Mouse (Mus musculus) heart, embryonic 13.5 days (tissue): Measurements from ENCODE around the gene Fgfr2. TPM values are rescaled to one million over a fixed set of nuclear protein-coding genes. Genes with fewer than 3 reads are reported as not detected.

ENCODE experiments used
- ATAC-seq: fragments of 200-750 bp; cut with Nextera tagmentation; 2 replicates; pipeline ENCODE4 v1.8.0; 2017; ENCODE audit warnings: moderate TSS enrichment; ENCODE audit not compliant: insufficient number of reproducible peaks, low FRiP score, low TSS enrichment; ENCODE audit errors: extremely low read depth
- H3K27ac ChIP-seq: fragments of 300-500 bp; sonication (generic); replicated peaks from 2 replicates; pipeline ENCODE4 v1.5.1; 2015; ENCODE audit warnings: moderate library complexity, mild to moderate bottlenecking, inconsistent platforms
- H3K27me3 ChIP-seq: fragments of 300-500 bp; sonication (generic); replicated peaks from 2 replicates; pipeline ENCODE4 v1.6.1; 2015; ENCODE audit warnings: mild to moderate bottlenecking, inconsistent platforms
- H3K36me3 ChIP-seq: fragments of 300-500 bp; sonication (generic); 2 replicates; pipeline ENCODE4 v1.6.1; 2015; ENCODE audit warnings: mild to moderate bottlenecking, inconsistent platforms
- H3K4me1 ChIP-seq: fragments of 300-500 bp; sonication (generic); 2 replicates; pipeline ENCODE4 v1.6.1; 2015; ENCODE audit warnings: inconsistent platforms
- H3K4me2 ChIP-seq: fragments of 300-500 bp; sonication (generic); 2 replicates; pipeline ENCODE4 v1.6.1; 2015; ENCODE audit warnings: inconsistent platforms, mild to moderate bottlenecking, moderate library complexity
- H3K4me3 ChIP-seq: fragments of 300-500 bp; sonication (generic); 2 replicates; pipeline ENCODE4 v1.5.1; 2015; ENCODE audit warnings: moderate library complexity, mild to moderate bottlenecking, inconsistent platforms
- H3K9ac ChIP-seq: fragments of 300-500 bp; sonication (generic); 2 replicates; pipeline ENCODE4 v1.6.1; 2015; ENCODE audit warnings: inconsistent platforms, mild to moderate bottlenecking, moderate library complexity
- H3K9me3 ChIP-seq: fragments of 300-500 bp; sonication (generic); 2 replicates; pipeline ENCODE4 v1.6.1; 2016; ENCODE audit warnings: inconsistent platforms
- WGBS: fragments of 180-500 bp; shearing (Covaris S2); methylation state at CpG from one replicate; pipeline ENCODE4 v1.1.7; 2015; ENCODE audit warnings: mixed read lengths; 5-methylcytosine and 5-hydroxymethylcytosine counted together
- polyA plus RNA-seq: library from polyadenylated mRNA; unstranded; fragments of >200 nt; fragmentation: Nextera tagmentation; extraction: Ambion mirVana; gene quantifications from 2 replicates; pipeline ENCODE4 v1.2.1, GENCODE M21; 2015

Gene Fgfr2
- polyA plus RNA-seq, 1 experiment from 2014 or later = 22.5 TPM

DNA sequence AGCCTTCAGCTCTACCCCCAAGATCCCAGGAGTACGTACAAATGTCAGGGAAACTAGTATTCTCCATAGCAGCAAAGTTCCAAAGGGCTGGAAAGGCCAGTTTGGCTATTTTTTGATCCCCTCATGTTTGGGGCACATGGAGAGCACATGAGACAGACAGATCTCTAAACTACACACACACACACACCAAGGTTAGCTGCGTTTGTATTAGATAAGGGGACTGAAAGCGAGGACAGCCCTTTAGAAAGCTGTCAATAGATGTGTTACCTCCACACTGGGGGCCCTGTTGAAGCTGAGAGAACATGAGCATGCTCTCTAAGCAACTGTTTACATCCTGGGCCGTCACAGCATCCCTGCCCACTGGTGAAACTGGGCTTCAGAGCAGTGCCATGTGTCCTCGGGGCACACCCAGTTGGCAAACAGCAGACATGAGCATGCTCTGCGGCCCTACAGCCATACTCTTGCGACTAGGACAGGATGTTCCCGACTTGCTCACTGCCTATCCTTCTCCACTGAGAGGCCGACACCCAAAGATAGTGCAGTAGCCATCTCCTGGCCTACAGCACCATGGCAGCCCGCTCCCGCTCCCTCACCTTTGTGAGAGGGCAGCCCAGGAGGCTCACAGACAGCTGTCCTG, 356.8 kb downstream of the Fgfr2 start:
- Histone ChIP-seq H3K4me3 (no peak overlapping the region), H3K9me3 (no peaks in the 10 kb centered on the region), H3K27me3 (no peaks in the 10 kb centered on the region), H3K4me2 (no peak overlapping the region), H3K9ac (no peak overlapping the region; the same call in 1 of the 2 replicates), H3K4me1 (peaks cover 30% of the 10 kb centered on the region), H3K36me3 (peaks cover 29% of the 10 kb centered on the region), H3K27ac (peak overlapping the region; percentile 41)
- ATAC-seq = no peak
- 60% methylated on average over 11 of the region's 11 CpGs for WGBS

DNA sequence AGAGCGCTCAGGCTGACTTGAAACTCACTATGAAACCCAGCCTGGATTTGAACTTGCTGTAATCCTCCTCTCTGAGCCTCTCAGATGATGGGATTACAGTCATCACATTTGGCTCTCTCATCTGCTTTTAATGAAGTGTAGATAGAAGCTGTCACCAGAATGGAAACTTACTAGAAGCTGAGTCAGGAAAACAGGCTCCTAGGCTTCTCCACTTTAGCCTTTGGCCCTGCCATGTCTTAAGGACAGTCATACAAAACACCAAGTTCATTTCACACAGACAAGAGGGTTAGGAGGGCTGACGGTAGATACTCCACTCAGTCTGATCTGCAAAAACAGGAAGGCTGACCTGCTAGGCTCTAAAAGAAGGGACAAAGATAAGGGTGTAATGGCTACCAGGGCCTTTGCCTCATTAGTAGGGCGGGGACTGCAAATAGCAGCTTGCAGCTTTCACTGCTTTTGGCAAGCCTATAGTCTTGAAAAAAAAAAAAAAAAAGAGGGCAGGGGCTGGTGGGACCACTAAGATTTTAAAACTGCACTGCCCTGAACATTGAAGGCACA, 357.4 kb downstream of the Fgfr2 start:
- Histone ChIP-seq H3K4me1 (peaks cover 30% of the 10 kb centered on the region), H3K36me3 (peaks cover 25% of the 10 kb centered on the region), H3K9me3 (no peaks in the 10 kb centered on the region), H3K27me3 (no peaks in the 10 kb centered on the region), H3K27ac (peak overlapping the region; percentile 41), H3K4me2 (no peak overlapping the region), H3K9ac (no peak overlapping the region), H3K4me3 (no peak overlapping the region)
- ATAC-seq = no peak
- WGBS = 57% methylated on average over 3 of the region's 3 CpGs

DNA sequence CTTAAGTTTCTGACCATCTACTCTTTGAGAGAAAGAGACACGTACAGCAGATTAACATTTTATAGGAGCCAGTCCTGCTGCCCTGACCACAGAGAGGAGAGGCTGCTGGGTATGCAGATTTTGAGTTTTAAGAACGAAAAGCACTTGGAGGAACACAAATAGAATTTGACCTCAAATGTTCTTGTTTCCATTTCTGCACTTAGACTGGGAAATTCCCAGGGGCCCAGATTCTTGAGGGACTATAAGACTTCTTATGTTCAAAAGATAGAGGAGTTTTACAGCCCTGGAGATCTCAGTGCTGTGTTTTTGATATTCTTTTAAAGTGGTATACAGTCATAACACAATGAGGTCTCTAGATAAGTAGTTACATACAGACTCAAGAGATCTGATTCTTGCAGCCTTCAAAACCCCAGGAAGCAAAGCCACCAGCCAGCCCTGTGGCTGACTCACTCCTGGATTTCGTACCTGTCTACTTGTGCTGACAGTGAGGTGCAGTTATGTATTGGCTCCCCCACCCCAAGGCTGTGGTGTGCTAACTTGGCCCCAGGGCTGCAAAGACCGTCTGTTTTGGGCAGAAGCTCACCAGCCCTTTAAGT, 358.2 kb downstream of the Fgfr2 start:
- no peaks in the 10 kb centered on the region for H3K27me3 ChIP-seq
- peaks cover 21% of the 10 kb centered on the region for H3K36me3 ChIP-seq
- ATAC-seq = no peak
- no peaks in the 10 kb centered on the region for H3K9me3 ChIP-seq
- no peak overlapping the region for H3K9ac ChIP-seq
- H3K4me1 ChIP-seq = peaks cover 30% of the 10 kb centered on the region
- H3K4me3 ChIP-seq = no peak overlapping the region
- H3K27ac ChIP-seq = no peak overlapping the region
- H3K4me2 ChIP-seq = no peak overlapping the region
- WGBS = 71% methylated on average over 4 of the region's 4 CpGs

DNA sequence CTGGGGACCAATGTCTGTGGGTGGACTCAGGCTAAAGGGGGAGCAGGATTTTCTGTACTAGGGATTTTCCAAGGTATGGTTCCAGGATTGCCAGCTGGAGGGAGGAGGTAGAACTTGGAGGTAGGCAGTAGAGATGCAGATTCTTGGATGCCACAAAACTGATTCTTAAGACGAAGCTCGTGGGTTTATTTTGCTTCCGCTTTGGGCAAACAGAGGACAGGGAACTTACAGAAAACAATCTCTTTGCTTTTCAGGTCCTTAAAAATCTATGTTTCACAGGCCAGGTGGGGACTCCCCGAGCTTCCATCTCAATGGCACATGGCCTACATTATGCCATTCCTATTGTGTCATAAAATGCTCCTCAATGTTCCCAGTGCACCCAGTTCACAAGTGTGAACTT, 358.8 kb downstream of the Fgfr2 start:
- H3K4me3 ChIP-seq = no peak overlapping the region
- no peak overlapping the region for H3K27ac ChIP-seq
- H3K4me1 ChIP-seq = peaks cover 30% of the 10 kb centered on the region
- H3K27me3 ChIP-seq = no peaks in the 10 kb centered on the region
- no peak overlapping the region for H3K9ac ChIP-seq
- no peaks in the 10 kb centered on the region for H3K9me3 ChIP-seq
- H3K36me3 ChIP-seq = peaks cover 28% of the 10 kb centered on the region
- no peak overlapping the region for H3K4me2 ChIP-seq
- WGBS = 85% methylated on average over 4 of the region's 4 CpGs
- no peak for ATAC-seq

DNA sequence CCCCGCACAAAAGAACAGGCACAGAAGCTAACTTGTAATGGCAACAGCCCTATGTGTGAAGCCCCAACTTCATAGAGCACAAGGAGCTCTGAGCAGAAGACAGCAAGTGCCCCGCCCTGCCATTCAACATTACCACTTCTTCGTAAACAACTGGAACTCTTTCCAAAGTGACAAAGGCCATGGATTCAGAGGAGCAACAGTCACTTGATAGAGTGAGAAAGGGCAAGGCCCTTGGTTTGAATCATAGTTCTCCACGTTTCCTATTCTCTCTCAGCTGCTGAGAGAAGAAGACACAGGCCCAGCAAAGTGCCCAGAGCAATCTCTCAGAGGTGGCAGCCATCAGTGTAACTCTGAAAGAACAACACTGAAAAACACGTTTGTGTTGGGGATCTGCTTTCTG, 359.2 kb downstream of the Fgfr2 start:
- H3K4me2 ChIP-seq = no peak overlapping the region
- no peak for ATAC-seq
- no peaks in the 10 kb centered on the region for H3K27me3 ChIP-seq
- peaks cover 32% of the 10 kb centered on the region for H3K36me3 ChIP-seq
- no peak overlapping the region for H3K27ac ChIP-seq
- 84% methylated on average over 5 of the region's 5 CpGs for WGBS
- no peaks in the 10 kb centered on the region for H3K9me3 ChIP-seq
- peaks cover 30% of the 10 kb centered on the region for H3K4me1 ChIP-seq
- H3K4me3 ChIP-seq = no peak overlapping the region
- no peak overlapping the region for H3K9ac ChIP-seq

DNA sequence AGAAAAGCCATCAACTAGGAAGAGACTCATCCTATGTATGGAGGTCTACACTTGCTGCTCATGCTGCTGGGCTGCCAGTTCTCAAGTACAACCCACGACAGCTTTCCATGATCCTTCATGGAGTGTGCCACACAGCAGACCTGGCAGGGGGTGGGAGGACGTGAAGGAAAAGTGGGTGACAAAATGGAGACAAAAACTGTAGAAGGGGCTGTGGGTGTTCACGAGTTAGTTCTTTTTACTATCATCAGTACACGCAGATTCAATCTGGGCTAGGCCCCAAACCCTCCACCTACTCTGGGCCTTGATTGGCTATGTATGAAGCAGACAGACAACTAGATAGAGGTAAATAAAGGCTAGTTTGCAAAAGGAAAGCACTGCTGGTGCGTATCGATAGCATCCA, 359.8 kb downstream of the Fgfr2 start:
- no peak overlapping the region for H3K4me3 ChIP-seq
- H3K4me1 ChIP-seq = peaks cover 30% of the 10 kb centered on the region
- 92% methylated on average over 6 of the region's 6 CpGs for WGBS
- H3K36me3 ChIP-seq = peaks cover 32% of the 10 kb centered on the region
- no peak overlapping the region for H3K4me2 ChIP-seq
- no peak overlapping the region for H3K27ac ChIP-seq
- no peaks in the 10 kb centered on the region for H3K9me3 ChIP-seq
- H3K9ac ChIP-seq = no peak overlapping the region
- ATAC-seq = no peak
- no peaks in the 10 kb centered on the region for H3K27me3 ChIP-seq

DNA sequence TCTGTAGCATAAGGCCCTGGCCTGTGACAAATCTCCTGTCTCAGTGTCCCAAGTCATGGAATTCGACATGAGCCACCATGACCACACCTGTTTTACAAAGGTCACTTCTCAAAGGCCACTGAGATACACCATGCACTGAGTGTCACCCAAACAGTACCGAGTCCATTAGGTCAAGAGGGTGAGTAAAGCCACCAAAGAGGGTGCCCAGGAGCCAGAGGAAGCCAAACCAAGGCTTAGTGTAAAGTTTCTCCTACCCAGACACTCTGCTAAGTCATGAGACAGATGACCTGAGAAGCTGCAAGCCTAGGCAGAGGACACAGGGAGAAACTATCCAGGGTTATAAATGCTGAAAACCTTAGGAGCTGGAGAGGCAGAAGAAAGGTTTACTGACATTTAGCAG, 361.7 kb downstream of the Fgfr2 start:
- H3K9me3 ChIP-seq = no peaks in the 10 kb centered on the region
- no peak overlapping the region for H3K27ac ChIP-seq
- H3K9ac ChIP-seq = no peak overlapping the region
- H3K27me3 ChIP-seq = no peaks in the 10 kb centered on the region
- ATAC-seq = no peak
- no peak overlapping the region for H3K4me3 ChIP-seq
- H3K4me2 ChIP-seq = no peak overlapping the region
- 70% methylated on average over 2 of the region's 2 CpGs for WGBS
- peaks cover 50% of the 10 kb centered on the region for H3K36me3 ChIP-seq
- H3K4me1 ChIP-seq = peaks cover 23% of the 10 kb centered on the region

DNA sequence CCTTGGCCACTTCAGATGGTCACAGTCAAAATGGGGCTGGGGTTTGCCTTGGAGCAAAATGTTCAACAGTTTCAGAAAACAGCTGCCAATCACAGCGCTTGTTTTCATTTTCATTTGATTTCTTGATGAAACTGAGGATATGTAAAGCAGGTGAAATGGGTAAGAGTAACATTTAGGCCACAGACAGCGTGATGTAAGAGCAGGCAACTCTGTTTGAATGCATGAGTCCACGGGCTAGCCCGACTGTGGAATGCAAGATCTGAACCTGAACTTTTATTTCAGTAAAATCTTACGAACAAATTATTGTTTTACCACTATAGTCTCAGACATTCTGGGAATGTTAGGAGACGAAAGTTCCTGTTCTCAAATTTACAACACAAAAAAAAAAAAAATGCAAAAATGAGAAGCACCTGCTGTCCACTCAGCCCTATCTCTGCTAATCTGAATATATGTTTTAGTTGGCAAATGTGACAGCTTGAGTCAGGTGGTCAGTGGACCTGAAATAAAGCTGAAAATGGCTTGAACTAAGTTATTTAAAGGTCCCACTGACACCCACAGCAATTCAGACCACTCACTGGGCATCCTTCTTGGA, 362.5 kb downstream of the Fgfr2 start:
- 88% methylated on average over 6 of the region's 6 CpGs for WGBS
- Histone ChIP-seq H3K9me3 (no peaks in the 10 kb centered on the region), H3K4me2 (no peak overlapping the region), H3K9ac (no peak overlapping the region), H3K27ac (no peak overlapping the region), H3K4me3 (no peak overlapping the region), H3K36me3 (peaks cover 50% of the 10 kb centered on the region), H3K4me1 (peaks cover 22% of the 10 kb centered on the region), H3K27me3 (no peaks in the 10 kb centered on the region)
- no peak for ATAC-seq

DNA sequence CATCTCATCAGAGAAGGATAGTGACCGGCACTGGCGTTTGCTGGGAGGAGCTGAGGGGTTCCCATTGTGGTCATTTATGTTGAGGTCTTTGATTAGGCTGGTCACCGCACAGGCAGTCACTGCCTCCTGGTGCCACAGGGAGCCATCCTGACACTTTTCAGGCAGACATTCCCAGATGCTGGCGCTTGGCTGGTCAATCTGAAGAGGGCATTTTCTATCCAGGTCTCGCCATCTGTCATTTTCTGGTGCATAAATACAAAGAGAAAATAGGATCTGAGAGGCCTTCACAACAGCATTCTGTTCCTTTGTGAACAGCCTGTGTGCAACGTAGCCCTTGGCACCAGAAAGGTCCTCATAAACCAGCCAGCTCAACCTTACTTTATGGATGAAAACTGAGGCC, 363.2 kb downstream of the Fgfr2 start:
- Histone ChIP-seq H3K27ac (no peak overlapping the region), H3K4me2 (no peak overlapping the region), H3K4me3 (no peak overlapping the region), H3K9ac (no peak overlapping the region), H3K4me1 (peaks cover 22% of the 10 kb centered on the region), H3K9me3 (no peaks in the 10 kb centered on the region), H3K36me3 (peaks cover 50% of the 10 kb centered on the region), H3K27me3 (no peaks in the 10 kb centered on the region)
- ATAC-seq = no peak
- 88% methylated on average over 6 of the region's 6 CpGs for WGBS

DNA sequence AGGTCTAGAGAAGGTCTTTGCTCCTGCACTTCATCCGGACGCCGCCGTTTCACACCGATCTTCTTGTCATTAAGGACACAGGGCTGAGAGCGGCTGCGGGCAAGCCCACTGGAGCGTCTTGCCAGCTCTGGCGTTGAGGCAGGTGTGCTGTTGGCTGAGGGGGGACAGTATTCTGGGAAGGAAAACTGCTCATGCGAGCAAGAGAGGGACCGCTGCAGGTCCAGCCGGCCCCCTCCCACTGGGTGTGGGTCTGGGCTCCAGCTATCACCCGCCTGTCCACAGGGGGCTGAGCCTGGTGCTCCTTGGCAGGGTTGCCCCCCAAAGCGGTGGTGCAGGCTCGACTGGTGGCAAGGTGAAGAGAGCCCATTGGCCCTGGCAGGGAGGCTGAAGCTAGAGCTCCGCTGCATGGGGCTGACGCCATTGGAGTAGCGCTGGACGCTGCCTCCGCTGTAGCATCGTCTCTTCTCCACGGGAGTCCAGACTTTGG, 363.7 kb downstream of the Fgfr2 start:
- no peak overlapping the region for H3K4me2 ChIP-seq
- no peaks in the 10 kb centered on the region for H3K27me3 ChIP-seq
- WGBS = 91% methylated on average over 22 of the region's 22 CpGs
- H3K4me1 ChIP-seq = peaks cover 23% of the 10 kb centered on the region
- H3K9ac ChIP-seq = no peak overlapping the region
- ATAC-seq = no peak
- H3K9me3 ChIP-seq = no peaks in the 10 kb centered on the region
- H3K36me3 ChIP-seq = peaks cover 49% of the 10 kb centered on the region
- no peak overlapping the region for H3K4me3 ChIP-seq
- H3K27ac ChIP-seq = no peak overlapping the region

DNA sequence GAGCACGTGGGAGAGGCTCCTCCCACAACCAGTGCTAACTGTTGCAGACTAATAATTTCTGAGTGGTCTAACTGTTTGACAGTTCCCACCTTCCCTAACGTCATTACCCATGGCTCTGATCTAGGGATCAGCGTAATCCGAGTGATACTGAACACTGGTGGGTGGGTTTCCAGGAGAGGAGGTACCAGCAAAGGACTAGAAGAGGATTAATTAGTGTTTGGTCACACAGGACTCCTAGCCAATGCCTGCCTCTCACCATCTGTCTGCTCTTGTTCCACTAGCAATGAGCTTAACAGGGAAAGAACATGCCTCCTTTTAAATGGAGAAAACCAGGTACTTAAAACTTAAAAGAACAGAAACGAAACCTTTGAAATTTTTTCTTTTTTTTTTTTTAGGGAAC, 364.3 kb downstream of the Fgfr2 start:
- Histone ChIP-seq H3K9ac (no peak overlapping the region), H3K27ac (no peak overlapping the region), H3K27me3 (no peaks in the 10 kb centered on the region), H3K36me3 (peaks cover 43% of the 10 kb centered on the region), H3K4me3 (no peak overlapping the region), H3K4me1 (peaks cover 28% of the 10 kb centered on the region), H3K9me3 (no peaks in the 10 kb centered on the region), H3K4me2 (no peak overlapping the region)
- WGBS = 82% methylated on average over 5 of the region's 5 CpGs
- ATAC-seq = no peak
